Mouse (Mus musculus) right cerebral cortex, adult 18-20 months (tissue): Measurements from ENCODE around the gene Serpina1b.
A peak's percentile ranks its signal among the peaks of the same experiment; 100 is the strongest.
"Not testable (repeated sequence)": the region's sequence is repeated elsewhere in the genome, so short reads cannot be mapped to it uniquely, and the experiment has no call there.

Experiments used
- DNase-seq: peaks from one replicate; pipeline ENCODE4 v3.0.0; 2022; ENCODE audit warnings: mixed read lengths

Serpina1b gene

DNA sequence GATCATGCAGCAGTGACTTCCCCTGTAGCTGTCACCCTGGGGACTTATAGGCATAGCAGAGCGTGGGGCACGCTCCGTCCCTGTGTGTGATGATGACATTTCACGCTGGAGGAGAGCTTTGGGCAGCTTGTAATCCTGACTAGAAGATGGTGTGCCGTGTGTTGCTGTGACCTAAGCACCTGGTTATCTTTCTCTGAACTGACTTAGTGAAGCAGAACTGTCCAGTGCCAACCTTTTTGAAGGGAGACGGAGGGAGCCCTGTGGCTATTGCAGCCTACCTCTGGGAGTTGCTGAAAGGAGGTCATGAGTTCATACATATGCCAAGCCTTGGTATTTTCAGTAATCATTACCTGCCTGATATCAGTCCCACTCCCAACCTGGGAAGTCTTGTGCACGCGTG, 134.7 kb downstream of the Serpina1b start, which contains the start of gene Serpina1f:
Serpina1f (minus strand) TSS at position 101 of the 400 bp plus-strand sequence.
- no peak for DNase-seq

DNA sequence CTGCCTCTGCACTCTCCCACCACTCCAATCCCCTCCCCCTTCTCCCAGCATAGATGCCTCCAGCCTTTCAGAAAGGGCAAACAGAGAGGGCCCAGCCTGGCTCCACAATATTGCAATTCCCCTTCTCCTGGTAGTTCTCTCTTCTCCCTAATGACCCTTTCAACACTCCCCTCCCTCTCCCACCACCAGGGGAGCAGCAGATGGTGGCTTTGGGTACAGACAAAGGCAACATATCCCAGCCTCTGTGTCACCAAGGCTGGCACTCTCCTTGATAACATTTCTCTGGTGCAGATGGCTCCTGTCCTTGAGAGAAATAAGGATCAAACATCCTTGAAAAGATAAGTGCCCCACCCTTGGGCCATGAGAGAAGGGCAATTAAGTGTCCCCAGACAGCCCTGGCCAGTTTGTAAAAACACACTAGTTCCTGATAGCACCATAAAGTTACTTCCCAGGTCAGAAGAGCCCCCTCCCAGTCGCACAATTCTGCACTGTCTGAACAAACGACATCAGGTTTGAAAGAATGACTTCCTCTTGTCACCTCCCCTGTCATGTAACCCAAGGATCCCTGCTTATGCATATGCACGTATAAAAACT, 141.9 kb downstream of the Serpina1b start:
- no peak for DNase-seq

DNA sequence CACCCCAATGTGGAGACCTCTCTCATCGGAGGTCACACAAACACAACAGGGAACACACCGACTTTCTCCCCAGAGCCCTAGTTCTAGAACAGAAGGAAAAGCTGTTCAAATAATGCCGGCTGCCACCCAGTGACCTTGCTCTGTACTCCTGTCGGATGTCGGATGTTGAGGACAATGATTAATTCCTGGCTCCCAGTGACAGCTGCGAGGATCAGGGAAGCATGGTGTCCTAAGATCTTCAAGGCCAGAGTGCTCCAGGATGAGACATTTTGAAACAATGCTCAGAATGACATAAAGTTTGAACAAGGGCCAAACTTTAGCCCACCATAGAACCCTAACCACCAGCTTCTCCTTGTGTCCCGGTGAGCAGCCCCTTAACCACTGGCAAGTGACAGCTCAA, 143.2 kb downstream of the Serpina1b start:
- no peak for DNase-seq

DNA sequence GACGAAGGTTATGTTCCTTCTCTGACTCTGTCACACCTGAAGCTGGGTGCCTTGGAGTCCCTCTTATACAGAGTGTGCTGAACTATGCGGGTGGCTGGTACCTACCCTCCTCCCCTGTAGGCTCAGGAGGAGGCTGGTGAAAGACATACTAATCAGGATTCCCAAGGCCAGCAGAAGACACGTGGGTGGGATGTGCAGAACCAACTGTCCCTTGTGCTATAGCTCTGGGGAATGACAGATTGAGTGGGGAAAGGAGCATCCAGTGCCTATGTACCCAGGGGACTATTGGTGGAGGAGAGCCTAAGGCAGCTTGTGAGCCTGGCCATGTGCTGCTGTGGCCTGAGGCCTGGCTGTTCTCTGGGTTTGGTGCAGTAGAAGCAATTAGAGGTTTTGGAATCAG, 144.1 kb downstream of the Serpina1b start:
- DNase-seq: peak; percentile 73

DNA sequence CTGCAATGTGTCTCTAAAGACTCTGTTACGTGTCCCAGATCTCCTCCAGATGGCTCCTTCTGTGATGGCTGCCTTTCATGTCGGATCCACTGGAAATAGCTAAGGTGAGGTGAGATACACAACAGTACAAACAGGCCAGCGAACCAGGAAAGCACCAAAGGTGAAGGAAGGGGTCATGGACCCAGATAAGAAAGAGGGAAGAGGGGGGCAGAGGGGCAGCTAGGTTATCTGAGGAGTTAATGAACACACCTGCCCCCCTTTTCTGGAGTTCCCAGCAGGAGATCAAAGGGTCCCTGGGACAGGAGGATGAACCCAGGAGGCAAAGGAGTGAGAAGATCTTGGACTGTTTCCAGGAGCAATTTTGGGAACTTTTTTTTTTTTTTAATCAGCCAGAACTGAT, 144.8 kb downstream of the Serpina1b start:
- no peak for DNase-seq

DNA sequence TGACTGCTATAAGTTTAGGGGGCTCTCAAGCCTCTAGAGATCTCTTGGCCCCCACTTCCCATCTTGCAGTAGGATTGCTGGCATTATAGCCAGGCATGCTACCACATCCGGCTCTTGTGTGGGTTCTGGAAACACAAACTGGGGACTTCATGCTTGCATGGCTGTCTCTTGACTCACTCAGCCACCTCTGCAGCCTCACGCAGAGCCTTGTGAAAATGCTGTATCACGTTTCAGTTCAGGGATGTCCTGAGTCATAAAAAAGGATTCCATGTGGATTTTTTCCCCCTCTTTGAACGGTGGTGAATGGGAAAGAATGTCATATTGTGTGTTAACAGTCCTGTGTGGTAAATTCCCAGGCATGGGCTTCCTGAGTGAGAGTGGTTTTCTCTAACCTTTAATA, 146.4 kb downstream of the Serpina1b start:
- DNase-seq: no peak

DNA sequence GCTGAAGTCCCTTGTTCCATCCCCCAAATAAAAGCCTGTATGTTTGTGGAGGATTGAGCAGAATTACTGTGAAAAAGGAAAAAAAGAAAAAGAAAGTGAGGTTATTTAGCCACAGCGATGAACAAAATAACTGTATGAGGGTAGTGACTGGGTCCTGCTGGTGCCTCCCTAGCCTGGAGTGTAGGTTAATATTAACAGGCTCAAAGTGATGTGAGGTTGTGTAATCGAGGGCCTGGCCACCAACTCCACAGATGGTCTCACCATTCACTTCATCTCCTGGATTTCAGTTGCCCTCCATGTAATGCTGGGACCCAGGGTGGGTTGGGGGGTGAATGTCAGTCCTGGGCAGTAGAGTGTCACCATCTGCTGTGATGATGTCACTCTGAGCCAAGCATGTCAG, 148.4 kb downstream of the Serpina1b start:
- no peak for DNase-seq

DNA sequence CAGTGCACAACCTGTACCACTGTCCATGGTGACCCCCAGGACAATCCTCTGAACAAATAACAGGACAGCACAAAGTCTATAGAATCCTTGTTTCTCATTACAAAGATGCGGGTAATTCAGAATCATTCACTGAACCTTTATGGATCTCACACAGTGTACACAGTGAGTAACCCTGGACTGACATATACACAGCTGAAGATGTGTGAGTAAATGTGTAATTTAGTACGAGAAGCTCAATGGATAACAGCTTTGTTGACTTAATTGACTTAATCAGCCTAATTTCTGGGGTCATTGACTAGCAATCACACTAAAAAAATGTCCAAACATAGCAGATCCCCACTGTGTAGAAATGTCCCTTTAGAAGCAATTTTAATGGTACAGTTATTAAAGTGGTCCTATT, 149.0 kb downstream of the Serpina1b start:
- no peak for DNase-seq

DNA sequence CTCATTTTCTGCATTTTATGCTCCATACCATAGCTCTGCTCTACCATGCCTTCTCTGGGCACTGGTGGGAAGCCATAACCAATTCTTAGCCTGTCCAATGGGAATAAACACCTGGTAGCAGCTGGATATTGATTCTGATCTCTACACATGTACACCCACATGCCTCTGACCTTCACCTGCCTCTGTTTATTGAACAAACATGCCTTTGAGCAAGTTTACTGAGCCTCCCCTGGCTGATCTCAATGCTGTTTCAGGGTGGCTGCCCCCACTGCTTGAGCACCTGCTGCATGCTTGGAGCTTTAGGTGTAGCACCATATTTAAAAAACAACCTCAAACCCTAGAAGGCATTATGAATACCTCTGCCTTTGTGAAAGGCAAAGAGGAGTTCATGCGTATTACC, 150.3 kb downstream of the Serpina1b start:
- DNase-seq: not testable (repeated sequence)
